Mouse (Mus musculus): ENCODE data around the gene Gm5624. TPM values are rescaled to one million over a fixed set of nuclear protein-coding genes. Genes with fewer than 3 reads are reported as not detected.
"Not testable (repeated sequence)": the region's sequence is repeated elsewhere in the genome, so short reads cannot be mapped to it uniquely, and the experiment has no call there.

Gene Gm5624
- not detected for total RNA-seq (2018; cell fraction: chromatin; rRNA removed)
- total RNA-seq (2018; cell fraction: cytosol; rRNA removed), result not detected
- total RNA-seq (2018; cell fraction: nucleus; rRNA removed), result not detected
- not detected in 3 replicates for polyA plus RNA-seq (2018)

- not testable (repeated sequence) for H3K4me3 ChIP-seq (ENCODE audit: inconsistent target); H3K79me2 ChIP-seq (ENCODE audit: inconsistent target); H3K27ac ChIP-seq; H3K36me3 ChIP-seq (ENCODE audit: inconsistent target)
- WGBS (ENCODE audit: missing documents), result 78% methylated on average over 4 of the region's 4 CpGs
Measured at GRCm38 (mm10) chr14:44627737-44628136, at the start of gene Gm5624. Gene Gm5624, minus strand, starts transcription at chr14:44627938.

DNA sequence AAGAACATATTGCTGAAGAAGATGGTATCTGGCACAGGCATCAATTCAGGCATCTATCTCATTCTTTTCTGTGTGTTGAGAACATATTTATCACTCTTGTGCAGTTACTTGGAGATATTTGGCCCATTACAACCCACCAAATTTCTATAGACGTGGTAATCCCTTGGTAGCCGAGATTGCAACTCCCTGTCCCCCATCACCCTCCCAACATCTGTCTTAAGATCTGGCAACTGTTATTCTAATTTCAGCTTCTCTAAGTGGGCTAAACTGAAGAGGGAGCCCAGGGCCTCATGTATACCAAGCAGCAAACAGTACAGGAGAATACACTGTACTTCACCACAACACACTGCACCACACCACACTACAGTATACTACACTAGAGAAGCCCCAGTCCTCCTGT, 36.0 kb downstream of the Gm5624 start:
- 40% methylated on average over 1 of the region's 2 CpGs for WGBS (ENCODE audit: missing documents)
- H3K27ac ChIP-seq, result not testable (repeated sequence)

GRCm38 (mm10) chr14:44582853-44583252, 44.9 kb downstream of the Gm5624 start, which contains the start of gene Gm8247:
Gene Gm8247, plus strand, starts transcription at chr14:44583153.
- not testable (repeated sequence) for H3K27ac ChIP-seq; H3K4me3 ChIP-seq (ENCODE audit: inconsistent target); H3K79me2 ChIP-seq (ENCODE audit: inconsistent target); H3K36me3 ChIP-seq (ENCODE audit: inconsistent target)
- WGBS (ENCODE audit: missing documents), result 90% methylated on average over 4 of the region's 4 CpGs

More for the DNA sequence above, 36.0 kb downstream of the Gm5624 start:
- H3K79me2 ChIP-seq (ENCODE audit: inconsistent target); H3K4me3 ChIP-seq (ENCODE audit: inconsistent target); H3K36me3 ChIP-seq (ENCODE audit: inconsistent target): not testable (repeated sequence)

- not testable (repeated sequence) for H3K27ac ChIP-seq; H3K4me3 ChIP-seq (ENCODE audit: inconsistent target); H3K79me2 ChIP-seq (ENCODE audit: inconsistent target); H3K36me3 ChIP-seq (ENCODE audit: inconsistent target)
- no CpG with 5 or more reads among the region's 5 CpGs for WGBS (ENCODE audit: missing documents)
Measured at GRCm38 (mm10) chr14:44547961-44548360, 79.8 kb downstream of the Gm5624 start.

GRCm38 (mm10) chr14:44517976-44518375, 109.8 kb downstream of the Gm5624 start, which contains the start of gene Gm17093:
Gene Gm17093, plus strand, starts transcription at chr14:44518276.
- 81% methylated on average over 5 of the region's 5 CpGs for WGBS (ENCODE audit: missing documents)
- not testable (repeated sequence) for H3K36me3 ChIP-seq (ENCODE audit: inconsistent target); H3K4me3 ChIP-seq (ENCODE audit: inconsistent target)

More at GRCm38 (mm10) chr14:44517976-44518375, 109.8 kb downstream of the Gm5624 start, which contains the start of gene Gm17093:
- not testable (repeated sequence) for H3K27ac ChIP-seq; H3K79me2 ChIP-seq (ENCODE audit: inconsistent target)

Other genes starting within 250 kb of the Gm5624 start
- not detected in 3 replicates for gene Gm3371, start 217.2 kb downstream of the Gm5624 start, polyA plus RNA-seq (2018)
- gene Gm8232, start 194.3 kb downstream of the Gm5624 start, polyA plus RNA-seq (2018), result not detected in 3 replicates
- not detected in 3 replicates for gene BC061237, start 135.5 kb downstream of the Gm5624 start, polyA plus RNA-seq (2018)
- not detected in 3 replicates for gene Gm17093, start 109.7 kb downstream of the Gm5624 start, polyA plus RNA-seq (2018)
- gene Gm8247, start 44.8 kb downstream of the Gm5624 start, polyA plus RNA-seq (2018), result not detected in 3 replicates
- not detected in 3 replicates for gene Gm8257, start 78.5 kb upstream of the Gm5624 start, polyA plus RNA-seq (2018)
- gene Gm8267, start 122.4 kb upstream of the Gm5624 start, polyA plus RNA-seq (2018), result not detected in 3 replicates
- not detected in 3 replicates for gene Ptgdr, start 231.4 kb upstream of the Gm5624 start, polyA plus RNA-seq (2018)